Mouse (Mus musculus) heart, embryonic 16.5 days (tissue): ENCODE measurements at regions not wholly inside any gene's neighbourhood (a gene's known extent, or its start where the extent isn't known, plus 50 kb on each side); places are given as distances from the start of the nearest gene placed in this dataset.

Source experiments
- ATAC-seq: fragments of 200-750 bp; cut with Nextera tagmentation; replicated peaks from 2 replicates; pipeline ENCODE4 v1.8.0; 2017; ENCODE audit warnings: moderate number of reproducible peaks; ENCODE audit not compliant: insufficient read depth, low FRiP score; ENCODE audit errors: extremely low read depth
- H3K27ac ChIP-seq: fragments of 300-500 bp; sonication (generic); 2 replicates; pipeline ENCODE4 v1.5.1; 2014; ENCODE audit warnings: mild to moderate bottlenecking, low read length, control low read depth, moderate library complexity
- H3K27me3 ChIP-seq: fragments of 300-500 bp; sonication (generic); 2 replicates; pipeline ENCODE4 v1.6.1; 2014; ENCODE audit warnings: low read length, mixed read lengths; ENCODE audit not compliant: control insufficient read depth, insufficient read depth
- H3K36me3 ChIP-seq: fragments of 300-500 bp; sonication (generic); 2 replicates; pipeline ENCODE4 v1.6.1; 2014; ENCODE audit not compliant: control insufficient read depth, insufficient read depth
- H3K4me1 ChIP-seq: fragments of 300-500 bp; sonication (generic); 2 replicates; pipeline ENCODE4 v1.6.1; 2014; ENCODE audit warnings: low read length, mixed read lengths; ENCODE audit not compliant: control insufficient read depth, insufficient read depth
- H3K4me2 ChIP-seq: fragments of 300-500 bp; sonication (generic); 2 replicates; pipeline ENCODE4 v1.6.1; 2014; ENCODE audit warnings: low read depth, mild to moderate bottlenecking, control low read depth, low read length
- H3K4me3 ChIP-seq: fragments of 300-500 bp; sonication (generic); 2 replicates; pipeline ENCODE4 v1.5.1; 2014; ENCODE audit warnings: mild to moderate bottlenecking, control low read depth, low read length
- H3K9ac ChIP-seq: fragments of 300-500 bp; sonication (generic); 2 replicates; pipeline ENCODE4 v1.6.1; 2014; ENCODE audit warnings: low read length, control low read depth
- H3K9me3 ChIP-seq: fragments of 300-500 bp; sonication (generic); replicated peaks from 2 replicates; pipeline ENCODE4 v1.6.1; 2016; ENCODE audit warnings: low read length; ENCODE audit not compliant: control insufficient read depth
- WGBS: fragments of 180-500 bp; shearing (Covaris S2); extraction: QIAGEN DNeasy Blood & Tissue Kit; methylation state at CpG from one replicate; pipeline ENCODE4 v1.1.7; 2014; 5-methylcytosine and 5-hydroxymethylcytosine counted together

DNA sequence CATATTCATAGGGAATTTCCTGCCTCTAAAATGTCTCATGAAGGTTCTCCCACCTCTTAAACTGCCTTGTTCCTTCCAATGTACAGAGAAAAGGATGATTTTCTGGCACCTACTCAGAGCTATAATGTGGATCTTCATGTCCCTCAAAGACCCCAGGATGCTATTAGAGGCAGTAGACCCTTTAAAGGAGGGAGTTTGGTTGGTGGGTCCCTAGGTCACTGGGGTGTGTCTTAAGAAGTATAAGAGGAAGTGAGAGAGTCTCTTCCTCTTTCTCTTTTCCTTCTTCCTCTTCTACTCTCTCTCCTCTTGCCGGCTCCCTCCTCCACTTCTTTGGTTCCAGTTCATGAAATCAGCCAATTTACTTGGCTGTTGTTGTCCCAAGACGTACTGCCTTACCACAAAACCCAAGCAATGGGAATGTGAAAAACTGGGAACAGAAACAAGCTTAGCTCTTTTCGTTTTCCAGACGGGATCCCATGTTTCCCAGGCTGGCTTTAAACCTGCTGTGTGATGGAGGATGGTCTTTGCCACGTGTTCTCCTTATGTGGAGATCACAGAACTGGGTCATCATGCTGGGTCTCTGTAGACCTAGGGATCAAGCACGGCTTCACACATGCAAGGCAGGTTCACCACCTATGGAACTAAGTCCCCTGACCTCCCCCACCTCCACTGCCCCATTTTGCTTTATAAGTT, 74.9 kb downstream of the Kctd12 start:
- no peak overlapping the region for H3K27ac ChIP-seq
- no peak overlapping the region for H3K9ac ChIP-seq
- no peaks in the 10 kb centered on the region for H3K36me3 ChIP-seq
- H3K4me1 ChIP-seq: peaks cover 8% of the 10 kb centered on the region
- no peaks in the 10 kb centered on the region for H3K9me3 ChIP-seq
- no peak for ATAC-seq
- no peak overlapping the region for H3K4me2 ChIP-seq
- H3K4me3 ChIP-seq: no peak overlapping the region
- 84% methylated on average over 6 of the region's 6 CpGs for WGBS
- no peaks in the 10 kb centered on the region for H3K27me3 ChIP-seq

DNA sequence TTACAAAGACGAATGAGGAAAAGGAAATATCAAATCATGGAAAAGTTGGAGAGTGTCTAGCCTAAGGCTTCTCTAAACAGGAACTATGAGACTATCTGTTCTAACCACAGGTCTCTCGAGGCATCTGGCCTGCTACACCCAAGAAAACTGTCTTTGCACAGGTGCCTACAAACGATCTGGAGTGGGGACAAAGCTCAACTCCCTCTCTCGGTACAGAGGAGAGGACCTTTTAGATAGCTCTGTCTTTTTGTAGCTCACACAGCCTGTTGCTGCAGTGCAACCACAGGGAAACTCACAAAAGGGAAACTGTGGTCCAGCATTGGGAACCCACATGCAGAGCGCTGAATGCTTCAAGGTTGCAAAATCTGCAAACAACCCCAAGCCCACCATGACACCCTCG, 75.6 kb downstream of the Kctd12 start:
- Histone ChIP-seq H3K27ac (peak overlapping the region; percentile 13; the same call in 1 of the 2 replicates), H3K4me3 (no peak overlapping the region), H3K4me2 (no peak overlapping the region), H3K27me3 (no peaks in the 10 kb centered on the region), H3K9me3 (no peaks in the 10 kb centered on the region), H3K4me1 (peaks cover 14% of the 10 kb centered on the region), H3K9ac (no peak overlapping the region), H3K36me3 (no peaks in the 10 kb centered on the region)
- 66% methylated on average over 6 of the region's 6 CpGs for WGBS
- no peak for ATAC-seq

DNA sequence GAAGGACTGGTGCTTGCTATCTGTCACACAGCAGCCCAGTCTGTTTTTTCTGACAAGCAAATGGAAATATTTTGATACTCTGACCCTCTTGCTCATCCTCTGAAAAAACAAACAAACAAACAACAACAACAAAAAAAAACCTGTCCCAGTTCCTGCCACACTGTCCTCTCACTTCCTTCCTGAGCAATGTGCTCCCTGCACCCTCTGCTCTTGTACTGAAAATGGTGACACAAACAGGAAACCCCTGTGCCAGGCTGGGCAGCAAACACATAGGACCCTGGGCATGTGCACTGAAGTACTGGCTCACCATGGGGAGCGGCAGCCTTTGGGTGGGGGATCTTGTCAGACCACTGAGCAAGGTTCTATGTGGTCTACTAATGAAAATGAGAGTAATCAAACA, 76.2 kb downstream of the Kctd12 start:
- Histone ChIP-seq H3K9ac (no peak overlapping the region), H3K27me3 (no peaks in the 10 kb centered on the region), H3K9me3 (no peaks in the 10 kb centered on the region), H3K27ac (peak overlapping the region; percentile 13; the same call in 1 of the 2 replicates), H3K4me3 (no peak overlapping the region), H3K36me3 (no peaks in the 10 kb centered on the region), H3K4me2 (no peak overlapping the region), H3K4me1 (peaks cover 14% of the 10 kb centered on the region)
- 72% methylated on average over 1 of the region's 1 CpGs for WGBS
- ATAC-seq: no peak

DNA sequence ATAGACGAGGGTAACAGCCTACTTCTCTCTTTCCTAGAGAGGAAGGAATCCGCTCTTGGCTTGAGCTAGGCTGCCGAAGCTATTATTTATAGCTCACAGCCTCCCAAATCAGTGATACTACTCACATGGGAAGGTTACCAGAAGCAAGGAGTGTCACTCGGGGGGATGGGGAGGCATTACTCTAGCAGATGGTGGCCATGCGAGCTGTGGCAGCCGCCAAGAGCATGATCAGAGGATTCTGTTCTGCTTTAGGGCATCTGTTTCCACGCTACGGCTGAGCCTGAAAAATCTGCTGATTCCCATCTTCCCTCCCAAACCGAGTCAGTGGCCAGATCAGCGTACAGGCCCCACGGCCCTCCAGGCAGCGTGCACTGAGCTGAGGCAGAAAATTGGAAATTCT, 79.5 kb downstream of the Kctd12 start:
- ATAC-seq: peak; percentile 90
- WGBS: 24% methylated on average over 12 of the region's 12 CpGs
- Histone ChIP-seq H3K9ac (no peak overlapping the region; the same call in 1 of the 2 replicates), H3K4me3 (peak overlapping the region; percentile 18), H3K4me2 (peak overlapping the region; percentile 57), H3K27me3 (no peaks in the 10 kb centered on the region), H3K27ac (peak overlapping the region; percentile 86), H3K4me1 (peaks cover 14% of the 10 kb centered on the region), H3K9me3 (no peaks in the 10 kb centered on the region), H3K36me3 (no peaks in the 10 kb centered on the region)

DNA sequence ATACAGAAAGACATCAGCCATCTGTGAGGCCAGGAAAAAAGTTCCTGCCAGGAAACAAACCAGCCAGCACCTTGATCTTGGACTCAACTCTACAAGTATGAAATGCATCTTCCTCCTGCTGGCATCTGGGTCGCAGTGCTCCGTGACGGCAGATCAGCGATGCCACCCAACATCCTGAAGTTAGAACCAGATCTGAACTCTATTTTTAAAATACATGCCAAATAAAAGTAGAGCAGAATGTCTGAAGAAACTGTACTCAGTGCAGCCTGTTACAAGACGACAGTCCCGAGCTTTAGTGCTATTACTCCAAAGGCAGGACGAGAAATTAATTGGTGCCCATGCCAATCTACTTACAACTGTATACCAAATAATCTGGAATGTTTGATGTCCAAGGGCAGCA, 80.2 kb downstream of the Kctd12 start:
- Histone ChIP-seq H3K27ac (peak overlapping the region; percentile 86), H3K27me3 (no peaks in the 10 kb centered on the region), H3K9me3 (no peaks in the 10 kb centered on the region), H3K36me3 (no peaks in the 10 kb centered on the region), H3K9ac (no peak overlapping the region), H3K4me1 (peaks cover 14% of the 10 kb centered on the region), H3K4me2 (peak overlapping the region; percentile 57), H3K4me3 (no peak overlapping the region)
- ATAC-seq: no peak
- 76% methylated on average over 7 of the region's 7 CpGs for WGBS

DNA sequence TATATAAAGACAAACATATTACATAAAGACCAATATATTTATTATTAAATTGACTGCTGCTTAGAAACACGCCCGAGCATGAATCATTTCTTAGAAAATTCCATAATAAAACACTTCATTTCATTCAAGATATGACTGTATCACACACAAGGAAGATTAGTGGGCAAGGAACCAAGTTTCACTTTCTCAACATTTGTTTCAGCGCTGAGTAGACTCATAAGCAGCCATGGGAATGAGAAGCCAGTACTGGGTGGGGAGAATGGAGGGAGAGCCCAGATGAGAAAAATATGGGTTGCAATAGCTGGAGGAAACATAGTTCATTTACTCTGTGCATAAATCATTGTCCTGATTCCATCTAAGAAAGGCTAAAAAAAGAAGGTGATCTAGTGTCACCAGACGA, 84.0 kb downstream of the Kctd12 start:
- Histone ChIP-seq H3K4me2 (no peak overlapping the region), H3K27ac (no peak overlapping the region), H3K9ac (no peak overlapping the region), H3K36me3 (no peaks in the 10 kb centered on the region), H3K9me3 (no peaks in the 10 kb centered on the region), H3K4me3 (no peak overlapping the region), H3K27me3 (no peaks in the 10 kb centered on the region), H3K4me1 (peaks cover 14% of the 10 kb centered on the region)
- no peak; the same call in 1 of the 2 replicates for ATAC-seq
- WGBS: 72% methylated on average over 4 of the region's 4 CpGs

DNA sequence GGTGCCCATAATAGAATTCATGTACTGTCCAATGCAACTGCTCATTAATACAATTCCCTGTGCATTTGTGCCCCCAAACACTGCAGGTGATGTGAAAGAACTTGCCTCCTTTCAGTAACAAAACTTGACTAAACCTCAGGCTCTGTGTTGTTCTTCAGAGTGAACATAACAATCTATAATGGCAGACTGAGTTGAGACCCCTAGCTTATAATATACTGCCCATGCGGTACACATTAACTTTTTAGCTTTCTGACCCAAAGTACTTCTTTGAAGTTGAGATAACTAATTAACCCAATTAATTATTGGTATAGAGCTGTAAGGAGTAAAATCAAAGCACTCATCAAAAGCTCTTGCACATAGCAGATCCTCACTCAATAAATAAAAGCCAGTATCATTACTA, 85.4 kb downstream of the Kctd12 start:
- Histone ChIP-seq H3K9me3 (no peaks in the 10 kb centered on the region), H3K36me3 (no peaks in the 10 kb centered on the region), H3K27ac (no peak overlapping the region), H3K4me2 (no peak overlapping the region), H3K9ac (no peak overlapping the region), H3K27me3 (no peaks in the 10 kb centered on the region), H3K4me3 (no peak overlapping the region), H3K4me1 (peaks cover 2% of the 10 kb centered on the region; the same call in 1 of the 2 replicates)
- WGBS: 89% methylated on average over 1 of the region's 1 CpGs
- no peak for ATAC-seq

DNA sequence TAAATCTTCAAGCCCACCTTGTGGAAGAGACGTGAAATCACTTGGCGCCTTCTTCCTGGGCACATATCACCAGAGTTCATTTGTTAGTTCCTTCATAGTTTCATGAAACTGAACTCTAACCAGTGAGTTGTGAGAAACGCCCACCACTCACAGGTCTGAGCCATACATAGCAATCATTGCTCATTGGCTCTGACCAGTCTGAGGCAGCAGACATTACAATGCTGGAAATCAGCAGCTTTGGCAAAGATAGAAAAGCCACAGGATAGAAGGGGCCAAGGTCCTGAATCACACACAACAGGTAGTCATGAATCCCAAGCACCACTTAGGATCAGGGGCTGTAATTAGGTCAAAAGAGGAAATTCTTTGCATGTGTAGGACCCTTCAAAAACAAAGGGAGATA, 85.9 kb downstream of the Kctd12 start:
- Histone ChIP-seq H3K27ac (no peak overlapping the region), H3K4me1 (no peaks in the 10 kb centered on the region)
- 74% methylated on average over 3 of the region's 3 CpGs for WGBS

DNA sequence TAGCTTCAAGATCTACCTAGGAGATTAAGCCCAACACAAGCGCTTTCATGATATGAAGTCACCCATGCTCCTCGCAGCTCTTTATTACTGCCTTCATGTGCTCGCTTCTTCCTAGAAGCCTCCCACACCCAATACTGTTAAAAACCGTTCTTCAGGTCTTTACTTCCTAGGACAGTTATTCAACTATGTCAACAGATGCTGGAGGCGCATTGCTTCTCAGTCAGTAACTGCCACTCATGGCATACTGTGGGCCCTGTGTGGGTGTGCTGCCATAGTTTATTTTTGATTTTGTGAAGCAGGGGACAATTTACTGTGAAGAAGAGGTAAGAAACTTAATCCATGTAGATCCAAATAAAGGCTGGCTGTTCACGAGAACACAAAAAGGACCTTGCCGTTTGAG, 89.2 kb downstream of the Kctd12 start:
- Histone ChIP-seq H3K4me1 (no peaks in the 10 kb centered on the region), H3K4me2 (no peak overlapping the region), H3K9me3 (no peaks in the 10 kb centered on the region), H3K27ac (no peak overlapping the region), H3K9ac (no peak overlapping the region), H3K4me3 (no peak overlapping the region), H3K27me3 (no peaks in the 10 kb centered on the region), H3K36me3 (no peaks in the 10 kb centered on the region)
- WGBS: 93% methylated on average over 7 of the region's 7 CpGs
- no peak for ATAC-seq

More for the DNA sequence above, 85.9 kb downstream of the Kctd12 start:
- no peaks in the 10 kb centered on the region for H3K27me3 ChIP-seq
- H3K9me3 ChIP-seq: no peaks in the 10 kb centered on the region
- H3K4me2 ChIP-seq: no peak overlapping the region
- H3K4me3 ChIP-seq: no peak overlapping the region
- ATAC-seq: no peak
- H3K9ac ChIP-seq: no peak overlapping the region
- no peaks in the 10 kb centered on the region for H3K36me3 ChIP-seq
